Mouse (Mus musculus) forebrain, embryonic 10.5 days (tissue): ENCODE data around the gene Hes5. TPM values are rescaled to one million over a fixed set of nuclear protein-coding genes. Genes with fewer than 3 reads are reported as not detected.

Experiments used
- DNase-seq: peaks from one replicate; pipeline ENCODE4 v3.0.0-alpha.2; 2017; ENCODE audit warnings: low spot score; ENCODE audit errors: extremely low spot score
- H3K27ac ChIP-seq: fragments of 300-500 bp; sonication (generic); 2 replicates; pipeline ENCODE4 v1.5.1; 2016; ENCODE audit warnings: mild to moderate bottlenecking
- H3K27me3 ChIP-seq: fragments of 300-500 bp; sonication (generic); 2 replicates; pipeline ENCODE4 v1.6.1; 2016; ENCODE audit warnings: mild to moderate bottlenecking; ENCODE audit not compliant: poor library complexity, severe bottlenecking
- H3K36me3 ChIP-seq: fragments of 300-500 bp; sonication (generic); replicated peaks from 2 replicates; pipeline ENCODE4 v1.6.1; 2016; ENCODE audit warnings: mild to moderate bottlenecking, moderate library complexity
- H3K4me1 ChIP-seq: fragments of 300-500 bp; sonication (generic); 2 replicates; pipeline ENCODE4 v1.6.1; 2016
- H3K4me3 ChIP-seq: fragments of 300-500 bp; sonication (generic); 2 replicates; pipeline ENCODE4 v1.5.1; 2016; ENCODE audit warnings: mild to moderate bottlenecking, moderate library complexity
- H3K9me3 ChIP-seq: fragments of 300-500 bp; sonication (generic); 2 replicates; pipeline ENCODE4 v1.6.1; 2016; ENCODE audit warnings: mild to moderate bottlenecking, moderate library complexity
- WGBS: fragments of 180-500 bp; shearing (Covaris S2); methylation state at CpG from one replicate; pipeline ENCODE4 v1.1.7; 2016; 5-methylcytosine and 5-hydroxymethylcytosine counted together
- polyA plus RNA-seq: library from polyadenylated mRNA; unstranded; fragments of >200 nt; fragmentation: Nextera tagmentation; extraction: Ambion mirVana; gene quantifications from 2 replicates; pipeline ENCODE4 v1.2.1, GENCODE M21; 2016

The Hes5 gene
- polyA plus RNA-seq, 1 experiment from 2014 or later, result 295 TPM

DNA sequence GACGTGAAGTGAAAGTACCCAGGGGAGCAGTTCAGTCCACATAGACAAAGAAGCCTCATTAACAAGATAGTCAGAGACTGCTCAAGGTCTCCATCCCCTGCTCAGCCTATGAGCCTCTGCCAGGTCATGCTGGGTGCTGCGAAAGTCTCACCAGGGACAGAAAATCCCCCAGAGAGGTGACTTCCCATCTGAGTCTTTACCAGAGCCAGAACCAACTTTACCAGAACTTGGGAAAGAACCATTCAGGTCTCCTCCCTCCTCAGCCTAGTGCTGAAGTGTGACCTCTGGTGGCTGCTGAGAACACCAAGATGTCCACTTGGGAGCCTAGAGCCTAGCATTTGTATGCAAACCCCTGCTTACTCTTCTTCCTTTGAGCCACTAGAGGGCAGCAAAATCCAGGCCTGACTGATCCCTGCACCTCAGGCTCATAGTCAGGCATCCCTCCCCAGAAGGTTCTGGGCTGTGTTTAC lies 16.6 kb upstream of the Hes5 start:
- H3K4me3 ChIP-seq, result peak overlapping the region; percentile 7; the same call in 1 of the 2 replicates
- 15% methylated on average over 2 of the region's 2 CpGs for WGBS
- H3K27me3 ChIP-seq, result peaks cover 11% of the 10 kb centered on the region
- H3K9me3 ChIP-seq, result no peaks in the 10 kb centered on the region
- peak; percentile 74 for DNase-seq
- H3K36me3 ChIP-seq, result no peaks in the 10 kb centered on the region
- peaks cover 50% of the 10 kb centered on the region for H3K4me1 ChIP-seq
- peak overlapping the region; percentile 58; the same call in 1 of the 2 replicates for H3K27ac ChIP-seq

DNA sequence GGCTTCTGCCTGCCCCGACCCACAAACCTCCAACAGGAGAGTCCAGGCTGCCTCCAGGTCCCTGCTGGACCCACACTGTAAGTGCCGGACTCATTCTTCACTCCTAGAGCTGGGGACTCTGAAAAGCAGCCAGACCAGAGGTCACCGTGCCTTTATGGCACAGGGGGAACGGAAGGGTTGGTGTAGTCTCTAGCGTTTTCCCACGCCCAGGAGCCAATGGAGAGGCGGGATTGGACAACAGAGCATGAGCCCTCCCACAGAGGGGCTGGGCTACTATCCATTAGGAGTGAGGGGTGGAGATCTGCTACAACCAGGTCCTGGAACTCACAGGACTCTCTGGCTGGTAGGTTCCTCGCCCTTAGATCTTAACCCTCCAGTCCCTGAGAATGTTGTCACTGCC lies 14.4 kb upstream of the Hes5 start:
- Histone ChIP-seq H3K9me3 (no peaks in the 10 kb centered on the region), H3K27me3 (peaks cover 33% of the 10 kb centered on the region), H3K27ac (peak overlapping the region; percentile 82), H3K4me3 (peak overlapping the region; percentile 47), H3K4me1 (peaks cover 72% of the 10 kb centered on the region), H3K36me3 (no peaks in the 10 kb centered on the region)
- 6% methylated on average over 8 of the region's 8 CpGs for WGBS
- peak; percentile 85 for DNase-seq

DNA sequence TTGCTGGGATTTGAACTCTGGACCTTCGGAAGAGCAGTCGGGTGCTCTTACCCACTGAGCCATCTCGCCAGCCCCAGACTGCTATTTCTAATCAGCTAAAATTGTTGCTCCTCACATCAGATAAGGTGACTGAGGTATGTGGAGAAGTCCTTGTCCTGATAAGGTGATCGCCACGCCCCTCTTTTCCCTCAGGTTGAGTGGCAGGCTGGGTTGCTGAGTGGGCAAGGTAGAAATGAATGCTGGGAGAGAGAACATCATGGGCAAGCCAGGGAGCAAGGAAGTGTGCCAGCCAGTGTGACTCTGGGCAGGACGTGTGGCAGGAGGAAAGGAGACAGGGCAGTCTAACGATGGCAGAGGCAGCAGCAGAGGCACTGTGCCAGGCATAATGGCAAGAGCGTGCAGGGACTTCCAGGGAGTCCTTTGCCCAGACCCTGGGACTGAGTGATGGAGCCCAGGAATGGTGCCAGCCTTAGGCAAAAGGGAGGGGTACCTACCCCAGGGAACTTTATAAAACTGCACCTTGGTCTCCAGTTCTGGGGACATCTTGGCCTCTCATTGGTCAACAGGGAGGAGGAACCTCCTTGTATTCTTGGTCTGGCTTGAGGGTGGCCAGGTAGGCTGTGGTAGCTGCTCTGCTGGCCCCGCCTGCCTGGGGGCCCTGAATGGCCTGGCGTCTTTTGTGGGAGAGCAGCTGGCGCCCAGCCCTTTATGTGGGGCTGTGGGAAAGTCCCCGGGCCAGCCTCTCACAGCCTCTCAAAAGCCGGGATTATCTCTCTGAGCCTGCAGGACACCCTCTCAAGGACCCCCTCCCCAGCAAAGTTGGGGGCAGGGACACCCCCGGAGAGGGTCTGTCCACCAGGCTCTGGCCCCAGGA lies 12.4 kb upstream of the Hes5 start:
- Histone ChIP-seq H3K4me3 (peak overlapping the region; percentile 32), H3K36me3 (no peaks in the 10 kb centered on the region), H3K4me1 (peaks cover 92% of the 10 kb centered on the region), H3K27ac (peak overlapping the region; percentile 83), H3K27me3 (peaks cover 53% of the 10 kb centered on the region), H3K9me3 (no peaks in the 10 kb centered on the region)
- peak; percentile 64 for DNase-seq
- WGBS, result 42% methylated on average over 14 of the region's 14 CpGs

DNA sequence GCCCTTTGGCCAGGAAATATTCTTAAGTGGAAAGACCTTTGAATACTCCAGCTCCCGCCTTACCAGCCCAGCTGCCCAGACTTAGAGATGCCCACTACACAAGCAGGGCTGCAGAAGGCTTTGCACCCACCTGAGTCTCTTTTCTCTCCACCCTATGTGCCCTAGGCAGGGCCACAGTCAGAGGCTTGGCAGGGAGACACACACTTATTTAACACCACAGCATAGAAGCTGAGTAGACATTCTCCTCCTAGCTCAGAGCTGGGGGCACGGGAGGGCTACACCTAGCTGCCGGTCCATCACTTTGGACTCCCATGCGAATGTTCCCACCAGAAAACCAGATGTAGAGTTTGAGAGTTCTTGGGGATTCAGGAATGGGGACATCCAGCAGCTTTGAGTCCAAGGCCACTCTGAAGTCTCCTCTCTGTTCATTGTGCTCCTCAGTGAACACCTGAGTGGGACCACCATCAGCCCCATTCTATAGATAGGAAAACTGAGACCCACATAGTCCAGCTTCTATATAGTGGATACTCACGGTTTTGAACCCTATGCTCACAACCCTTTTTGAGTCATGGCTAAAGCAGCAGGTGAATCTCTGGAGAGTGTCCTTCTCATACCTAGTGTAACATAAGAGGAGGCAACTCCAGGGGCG lies 11.7 kb upstream of the Hes5 start:
- Histone ChIP-seq H3K27me3 (peaks cover 60% of the 10 kb centered on the region), H3K4me3 (peak overlapping the region; percentile 32), H3K9me3 (no peaks in the 10 kb centered on the region), H3K27ac (peak overlapping the region; percentile 83), H3K36me3 (no peaks in the 10 kb centered on the region), H3K4me1 (peaks cover 95% of the 10 kb centered on the region)
- WGBS, result 49% methylated on average over 6 of the region's 6 CpGs
- DNase-seq, result no peak

DNA sequence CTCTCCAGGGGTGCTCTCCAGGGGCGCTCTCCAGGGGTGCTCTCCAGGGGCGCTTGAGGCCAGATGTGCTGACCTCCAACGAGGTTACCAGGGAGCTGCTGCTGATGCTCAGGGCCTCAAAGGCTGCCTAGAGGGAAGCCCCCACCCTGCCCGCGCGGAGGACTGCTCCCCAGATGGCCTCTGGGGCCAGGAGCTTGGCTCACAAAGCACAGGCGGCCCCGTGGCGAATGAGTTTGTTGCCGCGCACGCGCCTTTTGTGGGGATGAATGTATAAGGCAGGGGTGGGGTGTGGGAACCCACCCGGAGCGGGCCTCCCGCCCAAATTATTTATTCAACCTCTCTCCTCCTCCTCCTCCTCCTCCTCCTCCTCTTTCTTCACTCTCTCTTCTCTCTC lies 11.1 kb upstream of the Hes5 start:
- Histone ChIP-seq H3K27ac (peak overlapping the region; percentile 83), H3K9me3 (no peaks in the 10 kb centered on the region)
- WGBS, result 10% methylated on average over 16 of the region's 16 CpGs

DNA sequence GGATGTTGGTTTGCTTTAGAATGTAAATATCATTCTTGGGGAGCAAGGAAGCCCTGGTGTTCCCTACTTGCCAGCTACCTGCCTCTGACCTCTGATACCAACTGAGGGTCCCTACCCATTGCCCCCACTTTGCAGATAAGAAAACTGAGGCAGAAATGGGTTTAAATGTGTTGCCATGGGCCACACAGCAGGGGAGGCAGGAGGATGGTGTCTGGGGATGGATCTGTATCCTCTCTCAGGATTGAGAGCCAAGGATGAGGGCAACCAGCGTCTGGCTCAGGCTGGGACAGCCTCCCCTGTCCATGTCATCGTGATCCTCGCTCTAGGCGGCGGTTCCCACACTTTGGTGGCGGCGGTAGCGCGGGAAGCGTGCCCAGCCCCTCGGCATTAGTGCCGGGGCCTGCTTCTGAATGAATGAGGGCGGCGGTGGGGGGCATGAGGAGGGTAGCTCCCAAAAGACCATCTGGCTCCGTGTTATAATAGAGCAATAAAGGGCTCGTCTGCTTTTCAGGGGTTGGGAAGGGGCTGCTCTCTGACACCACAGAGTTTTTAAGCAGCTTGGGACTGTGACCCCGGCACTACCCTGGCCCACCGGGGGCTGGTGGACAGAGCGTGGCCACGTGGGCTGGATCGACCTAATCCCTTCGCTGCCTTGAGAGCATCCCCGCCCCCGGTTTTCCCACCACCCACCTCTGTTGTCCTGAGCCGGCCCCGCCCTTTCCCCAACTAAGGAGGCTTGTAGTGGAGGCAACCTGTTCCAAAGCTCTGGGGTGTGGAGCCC lies 8.1 kb upstream of the Hes5 start:
- H3K27ac ChIP-seq, result peak overlapping the region; percentile 83
- peak overlapping the region; percentile 38 for H3K4me3 ChIP-seq
- no peaks in the 10 kb centered on the region for H3K9me3 ChIP-seq
- H3K27me3 ChIP-seq, result peaks cover 96% of the 10 kb centered on the region
- H3K4me1 ChIP-seq, result peaks cover 94% of the 10 kb centered on the region
- WGBS, result 2% methylated on average over 26 of the region's 26 CpGs
- peak; percentile 82 for DNase-seq
- H3K36me3 ChIP-seq, result no peaks in the 10 kb centered on the region

More for the DNA sequence above, 11.1 kb upstream of the Hes5 start:
- Histone ChIP-seq H3K36me3 (no peaks in the 10 kb centered on the region), H3K27me3 (peaks cover 66% of the 10 kb centered on the region), H3K4me3 (peak overlapping the region; percentile 32), H3K4me1 (peaks cover 98% of the 10 kb centered on the region)
- peak; percentile 61 for DNase-seq

DNA sequence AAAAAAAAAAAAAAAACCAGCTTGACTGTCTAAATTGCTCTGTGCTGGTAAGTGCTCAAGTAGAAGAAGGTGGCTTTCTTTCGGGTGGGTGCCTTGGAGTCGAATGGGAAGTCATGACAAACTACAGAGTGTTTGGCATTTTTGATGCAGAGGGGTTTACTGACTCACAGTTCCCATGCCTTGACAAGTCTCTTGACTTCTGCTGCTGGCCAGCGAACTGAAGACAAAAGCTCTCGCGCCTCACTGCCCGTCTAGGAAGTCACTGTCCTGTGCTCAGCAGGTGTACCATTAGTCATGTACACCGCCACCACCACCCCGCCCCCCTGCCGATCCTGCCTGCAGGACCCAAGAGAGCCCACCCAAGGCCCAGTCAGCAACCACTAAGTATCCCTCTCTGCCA lies 4.1 kb upstream of the Hes5 start:
- peak overlapping the region; percentile 97 for H3K27ac ChIP-seq

DNA sequence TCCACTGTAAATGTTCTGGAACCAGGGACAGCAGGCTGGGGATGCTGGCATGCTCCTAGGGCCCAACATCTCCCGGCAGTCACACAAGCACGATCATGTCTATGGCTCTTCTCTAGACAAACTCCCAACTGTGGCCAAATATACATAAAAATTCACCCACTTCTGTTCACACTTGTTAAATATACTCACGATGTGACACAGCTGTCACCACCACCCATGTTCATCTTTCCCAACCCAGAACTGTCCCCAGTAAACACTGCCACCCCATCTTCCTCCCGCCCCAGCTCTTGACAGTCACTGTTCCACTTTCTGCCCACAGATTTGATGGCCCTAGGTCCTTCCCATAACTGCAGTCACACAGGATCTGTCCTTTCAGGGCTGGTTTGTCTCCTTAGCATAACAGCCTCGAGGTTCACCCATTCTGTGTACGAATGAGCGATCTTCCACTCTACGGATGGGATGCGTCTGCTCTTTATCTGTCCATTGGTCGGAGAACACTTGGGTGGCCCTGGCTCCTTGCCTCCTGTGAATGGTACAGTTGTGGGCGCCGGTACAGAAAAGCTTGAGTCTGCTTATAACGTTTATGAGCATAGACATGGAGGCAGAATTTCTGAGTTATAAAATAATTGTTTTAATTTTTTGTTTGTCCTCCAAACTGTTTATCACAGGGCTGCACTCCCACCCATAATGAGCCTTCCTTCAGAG lies 3.3 kb upstream of the Hes5 start:
- H3K9me3 ChIP-seq, result no peaks in the 10 kb centered on the region
- peaks cover 12% of the 10 kb centered on the region for H3K36me3 ChIP-seq
- peaks cover 100% of the 10 kb centered on the region for H3K27me3 ChIP-seq
- no peak for DNase-seq
- peak overlapping the region; percentile 97 for H3K27ac ChIP-seq
- WGBS, result 42% methylated on average over 13 of the region's 13 CpGs
- peak overlapping the region; percentile 98; the same call in 1 of the 2 replicates for H3K4me3 ChIP-seq
- H3K4me1 ChIP-seq, result peaks cover 95% of the 10 kb centered on the region

More for the DNA sequence above, 4.1 kb upstream of the Hes5 start:
- H3K4me1 ChIP-seq, result peaks cover 95% of the 10 kb centered on the region
- no peak overlapping the region for H3K4me3 ChIP-seq
- H3K9me3 ChIP-seq, result no peaks in the 10 kb centered on the region
- H3K27me3 ChIP-seq, result peaks cover 100% of the 10 kb centered on the region
- DNase-seq, result no peak
- H3K36me3 ChIP-seq, result peaks cover 3% of the 10 kb centered on the region
- WGBS, result 17% methylated on average over 9 of the region's 9 CpGs

DNA sequence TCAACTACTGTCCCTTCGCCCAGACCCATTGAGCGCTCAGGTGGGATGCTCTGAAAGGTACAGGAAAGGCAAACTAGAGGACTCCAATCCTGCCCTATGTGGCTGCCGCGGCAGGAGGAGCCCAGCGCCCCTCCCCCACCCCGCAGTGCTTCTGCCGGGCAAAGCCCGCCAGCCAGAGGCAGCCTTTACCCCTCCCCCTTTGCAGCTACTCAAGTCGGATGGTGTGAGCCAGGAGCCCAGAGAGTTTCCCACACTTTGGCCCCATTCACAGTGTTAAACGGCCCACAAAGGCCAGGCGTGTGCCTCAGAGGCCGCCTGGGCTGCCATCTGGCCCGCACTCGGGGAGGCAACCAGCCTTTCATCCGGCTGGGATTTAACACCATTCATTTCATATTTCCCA lies 2.6 kb upstream of the Hes5 start:
- H3K27me3 ChIP-seq, result peaks cover 100% of the 10 kb centered on the region
- WGBS, result 0% methylated on average over 15 of the region's 15 CpGs

DNA sequence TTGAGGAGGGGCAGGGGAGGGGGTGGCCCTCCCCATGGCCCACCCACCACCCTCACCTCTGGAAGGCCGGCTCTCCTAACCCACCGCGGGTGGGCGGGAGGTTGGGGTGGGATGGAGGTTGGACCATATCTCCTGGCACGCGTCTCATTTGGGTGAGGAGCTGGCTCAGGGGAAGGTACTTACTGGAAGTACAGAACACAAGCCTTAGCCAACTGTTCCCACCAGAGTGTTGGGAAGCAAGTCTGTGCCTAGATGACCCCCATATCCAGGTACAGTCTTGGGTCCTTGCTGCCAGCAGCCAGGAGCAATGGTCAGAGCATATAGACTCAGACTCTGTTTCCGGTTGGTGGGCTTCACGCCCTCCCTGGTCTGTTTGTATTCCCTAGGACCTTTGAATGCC lies 2.1 kb upstream of the Hes5 start:
- Histone ChIP-seq H3K9me3 (no peaks in the 10 kb centered on the region), H3K27me3 (peaks cover 100% of the 10 kb centered on the region), H3K27ac (peak overlapping the region; percentile 97), H3K4me1 (peaks cover 95% of the 10 kb centered on the region), H3K4me3 (peak overlapping the region; percentile 98), H3K36me3 (peaks cover 20% of the 10 kb centered on the region)
- DNase-seq, result no peak
- 10% methylated on average over 8 of the region's 8 CpGs for WGBS

More for the DNA sequence above, 2.6 kb upstream of the Hes5 start:
- H3K9me3 ChIP-seq, result no peaks in the 10 kb centered on the region
- H3K27ac ChIP-seq, result peak overlapping the region; percentile 97
- peaks cover 19% of the 10 kb centered on the region for H3K36me3 ChIP-seq
- peaks cover 95% of the 10 kb centered on the region for H3K4me1 ChIP-seq
- H3K4me3 ChIP-seq, result peak overlapping the region; percentile 98
- DNase-seq, result peak; percentile 88

DNA sequence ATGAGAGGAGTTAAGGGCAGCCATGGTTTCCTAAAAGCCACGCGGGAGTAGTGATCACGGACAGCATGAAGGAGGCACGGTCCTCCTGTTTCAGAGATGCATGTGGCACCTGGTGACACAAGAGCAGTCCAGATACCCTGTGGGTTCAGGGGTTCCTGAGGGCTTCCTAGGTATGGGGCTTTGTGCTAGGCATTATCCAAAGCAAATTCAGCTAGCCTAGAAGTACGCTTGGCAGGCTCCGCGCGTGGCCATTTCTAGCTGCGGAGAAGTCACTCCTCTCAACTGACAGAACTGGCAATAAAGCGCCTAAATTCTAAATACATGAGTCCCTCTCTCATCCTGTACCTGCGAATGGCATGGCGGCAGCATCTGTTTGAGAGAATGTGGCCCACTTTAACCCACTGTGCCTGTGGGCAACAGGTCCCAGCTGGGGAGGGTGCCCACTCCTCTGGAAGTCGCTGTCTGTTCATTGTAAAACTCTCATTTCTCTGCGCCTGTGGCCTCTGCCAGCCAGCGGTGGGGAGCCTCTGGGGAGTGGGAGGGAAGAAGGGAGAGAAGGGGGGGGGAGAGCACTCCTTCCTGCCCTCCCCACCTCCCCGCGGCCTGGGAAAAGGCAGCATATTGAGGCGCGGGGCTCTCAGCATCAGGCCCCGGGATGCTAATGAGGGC lies 568 bp upstream of the Hes5 start:
- peak overlapping the region; percentile 97 for H3K27ac ChIP-seq
- H3K4me1 ChIP-seq, result peaks cover 96% of the 10 kb centered on the region
- H3K4me3 ChIP-seq, result peak overlapping the region; percentile 98
- peaks cover 84% of the 10 kb centered on the region for H3K27me3 ChIP-seq
- peaks cover 20% of the 10 kb centered on the region for H3K36me3 ChIP-seq
- 11% methylated on average over 20 of the region's 20 CpGs for WGBS
- H3K9me3 ChIP-seq, result no peaks in the 10 kb centered on the region
- DNase-seq, result no peak
